Mouse (Mus musculus): Measurements from ENCODE around the gene Tomm40. TPM values are rescaled to one million over a fixed set of nuclear protein-coding genes. Genes with fewer than 3 reads are reported as not detected.

Tomm40 gene
- polyA plus RNA-seq, 2 experiments, result 101 to 124 TPM

GRCm38 (mm10) chr7:19680702-19681101 is 34.5 kb downstream of the Tomm40 start:
- Histone ChIP-seq H3K4me2 (replicated peaks; ENCODE audit: low read depth, low read length, severe bottlenecking) (no peak overlapping the region), H3K4me3 (replicated peaks; ENCODE audit: low read length) (no peak overlapping the region), H3K36me3 (ENCODE audit: control insufficient read depth, insufficient read depth, low read length) (no peaks in the 10 kb centered on the region), H3K27ac (replicated peaks; ENCODE audit: low read depth, low read length) (no peak overlapping the region), H3K9me3 (ENCODE audit: control insufficient read depth, low read length) (no peaks in the 10 kb centered on the region), H3K9ac (ENCODE audit: low read depth, low read length, severe bottlenecking) (no peak overlapping the region), H3K4me1 (ENCODE audit: control insufficient read depth, insufficient read depth, low read length) (no peaks in the 10 kb centered on the region), H3K27me3 (ENCODE audit: control insufficient read depth, insufficient read depth, low read length) (no peaks in the 10 kb centered on the region)
- no peak for ATAC-seq (ENCODE audit: low FRiP score, low read depth)
- TF ChIP-seq POLR2A (IDR thresholded peaks at IDR 0.05; ENCODE audit: borderline replicate concordance, extremely low read depth, insufficient read depth, insufficient read length), result no peak
- WGBS, result 85% methylated on average over 2 of the region's 2 CpGs
- DNase-seq (ENCODE audit: low spot score), result no peak

- Histone ChIP-seq H3K27me3 (ENCODE audit: control insufficient read depth, insufficient read depth, low read length) (no peaks in the 10 kb centered on the region), H3K36me3 (ENCODE audit: control insufficient read depth, insufficient read depth, low read length) (no peaks in the 10 kb centered on the region), H3K4me3 (replicated peaks; ENCODE audit: low read length) (no peak overlapping the region), H3K9ac (ENCODE audit: low read depth, low read length, severe bottlenecking) (no peak overlapping the region), H3K27ac (replicated peaks; ENCODE audit: low read depth, low read length) (no peak overlapping the region), H3K9me3 (ENCODE audit: control insufficient read depth, low read length) (no peaks in the 10 kb centered on the region), H3K4me2 (replicated peaks; ENCODE audit: low read depth, low read length, severe bottlenecking) (no peak overlapping the region), H3K4me1 (ENCODE audit: control insufficient read depth, insufficient read depth, low read length) (no peaks in the 10 kb centered on the region)
- ATAC-seq (ENCODE audit: low FRiP score, low read depth), result no peak
- DNase-seq (ENCODE audit: low spot score), result no peak
- 85% methylated on average over 3 of the region's 3 CpGs for WGBS
- no peak for TF ChIP-seq POLR2A (IDR thresholded peaks at IDR 0.05; ENCODE audit: borderline replicate concordance, extremely low read depth, insufficient read depth, insufficient read length)
These were observed 36.3 kb downstream of the Tomm40 start for GRCm38 (mm10) chr7:19678901-19679300.

- Histone ChIP-seq H3K9ac (ENCODE audit: low read depth, low read length, severe bottlenecking) (no peak within 1 kb of the TSS), H3K4me2 (replicated peaks; ENCODE audit: low read depth, low read length, severe bottlenecking) (no peak within 1 kb of the TSS), H3K4me1 (ENCODE audit: control insufficient read depth, insufficient read depth, low read length) (no peaks in the 10 kb centered on the region), H3K36me3 (ENCODE audit: control insufficient read depth, insufficient read depth, low read length) (no peaks in the 10 kb centered on the region), H3K27me3 (ENCODE audit: control insufficient read depth, insufficient read depth, low read length) (no peaks in the 10 kb centered on the region), H3K4me3 (replicated peaks; ENCODE audit: low read length) (no peak within 1 kb of the TSS), H3K9me3 (ENCODE audit: control insufficient read depth, low read length) (no peaks in the 10 kb centered on the region), H3K27ac (replicated peaks; ENCODE audit: low read depth, low read length) (no peak within 1 kb of the TSS)
- TF ChIP-seq POLR2A (IDR thresholded peaks at IDR 0.05; ENCODE audit: borderline replicate concordance, extremely low read depth, insufficient read depth, insufficient read length), result no peak
- WGBS, result 76% methylated on average over 8 of the region's 8 CpGs
- DNase-seq (ENCODE audit: low spot score) (no peak), ATAC-seq (ENCODE audit: low FRiP score, low read depth) (no peak)
These were observed 37.4 kb downstream of the Tomm40 start, which contains the start of gene Apoc2 for GRCm38 (mm10) chr7:19677872-19678271. Gene Apoc2 (minus strand): TSS chr7:19677941.

DNA sequence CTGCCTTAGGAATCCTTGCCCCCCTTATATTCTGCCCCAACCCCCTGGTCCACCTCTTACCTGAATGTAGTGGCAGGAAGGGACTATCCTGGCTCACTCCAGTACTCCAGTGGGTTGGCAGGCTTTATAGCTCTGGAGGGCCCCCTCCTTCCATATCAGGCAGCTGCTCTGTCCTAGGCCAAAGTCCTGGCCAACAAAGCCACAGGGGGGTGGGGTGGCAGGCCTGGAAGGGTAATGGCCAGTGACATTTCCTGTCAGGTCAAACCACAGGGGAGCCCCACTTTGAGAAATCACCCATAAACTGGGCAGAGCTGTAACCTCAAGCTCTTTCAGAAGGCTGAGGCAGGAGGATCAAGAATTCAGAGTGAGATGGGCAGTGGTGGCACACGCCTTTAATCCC is 38.6 kb downstream of the Tomm40 start:
- Histone ChIP-seq H3K4me3 (replicated peaks; ENCODE audit: low read length) (no peak overlapping the region), H3K27ac (replicated peaks; ENCODE audit: low read depth, low read length) (no peak overlapping the region), H3K4me1 (ENCODE audit: control insufficient read depth, insufficient read depth, low read length) (no peaks in the 10 kb centered on the region), H3K36me3 (ENCODE audit: control insufficient read depth, insufficient read depth, low read length) (no peaks in the 10 kb centered on the region), H3K9ac (ENCODE audit: low read depth, low read length, severe bottlenecking) (no peak overlapping the region), H3K4me2 (replicated peaks; ENCODE audit: low read depth, low read length, severe bottlenecking) (no peak overlapping the region), H3K9me3 (ENCODE audit: control insufficient read depth, low read length) (no peaks in the 10 kb centered on the region), H3K27me3 (ENCODE audit: control insufficient read depth, insufficient read depth, low read length) (no peaks in the 10 kb centered on the region)
- 66% methylated on average over 1 of the region's 1 CpGs for WGBS
- no peak for ATAC-seq (ENCODE audit: low FRiP score, low read depth)
- DNase-seq (ENCODE audit: low spot score), result no peak
- TF ChIP-seq POLR2A (IDR thresholded peaks at IDR 0.05; ENCODE audit: borderline replicate concordance, extremely low read depth, insufficient read depth, insufficient read length), result no peak

DNA sequence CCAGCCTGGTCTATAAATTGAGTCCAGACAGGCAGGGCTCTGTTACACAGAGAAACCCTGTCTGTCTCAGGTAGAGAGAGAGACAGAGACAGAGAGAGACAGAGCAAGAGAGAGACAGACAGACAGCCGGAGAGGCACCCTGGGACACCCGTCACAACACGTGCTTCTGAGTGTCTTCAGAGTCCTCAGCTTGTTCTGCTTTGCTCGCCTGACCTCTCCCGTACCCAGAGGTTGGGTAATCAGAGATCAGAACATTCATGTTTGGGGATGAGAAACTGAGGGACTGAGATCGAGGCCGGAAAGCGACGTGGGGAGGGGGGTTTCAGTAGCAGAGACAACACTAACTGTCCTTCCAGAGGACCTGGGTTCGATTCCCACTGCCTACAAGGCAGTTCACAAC is 39.4 kb downstream of the Tomm40 start:
- Histone ChIP-seq H3K9me3 (ENCODE audit: control insufficient read depth, low read length) (no peaks in the 10 kb centered on the region), H3K27ac (replicated peaks; ENCODE audit: low read depth, low read length) (no peak overlapping the region), H3K36me3 (ENCODE audit: control insufficient read depth, insufficient read depth, low read length) (no peaks in the 10 kb centered on the region), H3K9ac (ENCODE audit: low read depth, low read length, severe bottlenecking) (no peak overlapping the region), H3K4me1 (ENCODE audit: control insufficient read depth, insufficient read depth, low read length) (no peaks in the 10 kb centered on the region), H3K27me3 (ENCODE audit: control insufficient read depth, insufficient read depth, low read length) (no peaks in the 10 kb centered on the region), H3K4me2 (replicated peaks; ENCODE audit: low read depth, low read length, severe bottlenecking) (no peak overlapping the region), H3K4me3 (replicated peaks; ENCODE audit: low read length) (no peak overlapping the region)
- DNase-seq (ENCODE audit: low spot score) (no peak), ATAC-seq (ENCODE audit: low FRiP score, low read depth) (no peak)
- WGBS, result 85% methylated on average over 10 of the region's 10 CpGs
- no peak for TF ChIP-seq POLR2A (IDR thresholded peaks at IDR 0.05; ENCODE audit: borderline replicate concordance, extremely low read depth, insufficient read depth, insufficient read length)
